Mouse (Mus musculus): ENCODE measurements around the gene Cacna1d. TPM values are rescaled to one million over a fixed set of nuclear protein-coding genes. Genes with fewer than 3 reads are reported as not detected.

The Cacna1d gene
- polyA plus RNA-seq, 1 experiment from 2014 or later: 0.46 TPM

DNA sequence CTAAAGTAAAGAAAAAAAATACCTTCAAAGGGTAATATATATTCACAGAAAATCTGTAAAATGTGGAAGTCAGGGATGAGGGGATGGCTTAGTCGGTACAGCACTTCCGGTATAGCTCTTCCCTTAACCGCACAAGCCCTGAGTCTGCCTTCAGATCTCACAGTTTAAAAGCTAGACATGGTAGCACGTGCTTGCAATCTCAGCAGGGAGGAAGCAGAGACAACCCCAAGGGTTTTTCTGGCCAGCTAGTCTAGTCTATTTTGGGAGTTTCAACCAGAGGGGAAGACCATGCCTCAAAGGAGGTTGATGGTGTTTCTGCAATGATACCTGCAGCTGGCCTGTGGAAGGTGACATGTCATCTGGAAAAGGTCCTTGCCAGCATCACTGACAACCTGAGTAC is 128.9 kb downstream of the Cacna1d start:
- Histone ChIP-seq H3K9me3 (replicated peaks) (no peaks in the 10 kb centered on the region), H3K36me3 (no peaks in the 10 kb centered on the region), H3K27me3 (replicated peaks) (peaks cover 7% of the 10 kb centered on the region; the same call in 1 of the 2 replicates), H3K4me1 (no peaks in the 10 kb centered on the region), H3K9ac (no peak overlapping the region), H3K4me2 (no peak overlapping the region), H3K4me3 (no peak overlapping the region), H3K27ac (no peak overlapping the region)
- 57% methylated on average over 4 of the region's 4 CpGs for WGBS (ENCODE audit: insufficient replicate concordance)
- ATAC-seq: no peak

DNA sequence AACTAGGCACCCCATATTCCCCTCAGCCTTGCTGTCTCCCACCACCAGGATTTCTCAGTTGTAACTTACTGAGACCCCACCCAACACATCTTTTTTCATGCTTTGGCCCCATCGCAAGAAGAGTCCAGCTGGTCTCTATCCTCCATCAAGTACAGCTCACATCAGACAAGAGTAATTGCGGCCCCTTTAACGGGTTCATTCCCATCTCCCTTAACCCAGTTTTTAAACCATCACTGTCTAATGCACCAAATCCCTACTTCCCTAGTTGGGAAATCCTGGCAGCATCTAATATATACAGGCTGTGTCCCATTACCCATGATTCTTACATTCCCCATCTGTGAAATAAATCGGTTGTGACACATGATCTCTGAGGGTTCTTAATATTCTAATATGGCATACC is 130.8 kb downstream of the Cacna1d start:
- Histone ChIP-seq H3K9ac (no peak overlapping the region), H3K27ac (no peak overlapping the region), H3K4me2 (no peak overlapping the region), H3K4me3 (no peak overlapping the region), H3K9me3 (replicated peaks) (no peaks in the 10 kb centered on the region), H3K36me3 (no peaks in the 10 kb centered on the region), H3K27me3 (replicated peaks) (peaks cover 21% of the 10 kb centered on the region), H3K4me1 (no peaks in the 10 kb centered on the region)
- WGBS (ENCODE audit: insufficient replicate concordance): 71% methylated on average over 4 of the region's 4 CpGs
- ATAC-seq: no peak

DNA sequence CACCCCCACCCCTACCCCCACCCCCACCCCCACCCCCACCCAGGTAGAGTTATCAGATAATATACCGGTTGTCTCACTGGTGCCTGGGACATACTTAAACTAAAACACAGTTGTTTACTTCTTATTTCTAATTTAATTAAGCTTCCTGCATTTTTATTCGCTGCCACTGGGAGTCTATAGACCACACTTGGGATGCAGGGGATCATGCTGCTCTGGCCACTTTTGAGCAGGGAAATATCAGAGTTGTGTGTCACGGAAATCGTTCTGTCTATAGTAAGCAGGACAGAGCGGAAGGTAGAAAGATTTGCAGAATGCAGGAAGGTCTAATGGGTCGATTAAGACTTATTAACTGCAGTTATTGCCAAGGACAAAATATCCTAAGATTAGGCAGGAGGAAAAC is 131.3 kb downstream of the Cacna1d start:
- H3K4me1 ChIP-seq: no peaks in the 10 kb centered on the region
- H3K4me3 ChIP-seq: no peak overlapping the region
- no peak overlapping the region for H3K27ac ChIP-seq
- no peak overlapping the region for H3K9ac ChIP-seq
- no peak overlapping the region for H3K4me2 ChIP-seq
- H3K36me3 ChIP-seq: no peaks in the 10 kb centered on the region
- ATAC-seq: no peak
- 59% methylated on average over 6 of the region's 6 CpGs for WGBS (ENCODE audit: insufficient replicate concordance)
- H3K9me3 ChIP-seq (replicated peaks): no peaks in the 10 kb centered on the region
- peaks cover 25% of the 10 kb centered on the region for H3K27me3 ChIP-seq (replicated peaks)

DNA sequence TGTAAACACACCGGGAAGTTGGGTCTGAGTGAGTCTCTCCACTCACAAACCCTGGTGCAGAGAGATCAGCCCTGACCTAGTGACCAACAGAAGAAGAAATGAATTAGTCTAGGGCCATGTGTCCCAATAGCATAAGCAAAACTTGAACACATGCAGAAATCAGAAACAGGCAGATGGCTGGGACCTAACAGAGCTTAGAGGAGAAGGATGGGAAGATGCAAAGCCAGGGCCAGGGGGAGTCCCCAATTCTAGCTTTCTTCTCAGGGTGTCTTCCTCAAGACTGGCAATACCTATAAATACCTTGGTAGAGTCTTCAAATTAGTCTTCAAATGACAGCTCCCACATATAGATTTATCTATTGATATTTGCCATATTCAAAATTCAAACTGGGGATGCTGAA is 133.2 kb downstream of the Cacna1d start:
- no peak for ATAC-seq
- H3K9me3 ChIP-seq (replicated peaks): no peaks in the 10 kb centered on the region
- no peaks in the 10 kb centered on the region for H3K36me3 ChIP-seq
- H3K4me1 ChIP-seq: peaks cover 5% of the 10 kb centered on the region; the same call in 1 of the 2 replicates
- no peak overlapping the region for H3K27ac ChIP-seq
- H3K27me3 ChIP-seq (replicated peaks): peaks cover 43% of the 10 kb centered on the region
- no peak overlapping the region for H3K4me3 ChIP-seq
- 80% methylated on average over 1 of the region's 1 CpGs for WGBS (ENCODE audit: insufficient replicate concordance)
- H3K9ac ChIP-seq: no peak overlapping the region
- no peak overlapping the region for H3K4me2 ChIP-seq

DNA sequence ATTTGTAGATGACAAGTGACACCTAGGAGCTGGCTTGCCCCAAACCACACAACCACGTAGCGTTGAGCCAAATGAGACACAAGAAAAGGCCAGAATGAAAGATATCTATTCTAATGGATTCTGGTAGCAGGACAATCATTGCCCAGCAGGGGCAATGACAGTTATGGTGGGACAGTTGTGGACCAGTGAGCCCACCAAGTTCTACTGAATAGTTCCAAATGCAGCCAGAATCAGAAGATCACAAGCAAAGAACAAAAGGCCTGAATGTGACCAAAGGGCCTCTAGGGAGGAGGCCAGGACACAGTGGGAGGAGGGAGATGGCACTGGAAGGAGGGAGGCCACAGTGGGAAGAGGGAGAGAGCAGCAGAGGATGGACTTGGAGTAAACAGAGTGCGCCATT is 134.8 kb downstream of the Cacna1d start:
- Histone ChIP-seq H3K9ac (no peak overlapping the region), H3K27me3 (replicated peaks) (peaks cover 59% of the 10 kb centered on the region), H3K27ac (no peak overlapping the region), H3K4me1 (peaks cover 5% of the 10 kb centered on the region; the same call in 1 of the 2 replicates), H3K4me3 (no peak overlapping the region), H3K4me2 (no peak overlapping the region), H3K36me3 (no peaks in the 10 kb centered on the region), H3K9me3 (replicated peaks) (no peaks in the 10 kb centered on the region)
- 67% methylated on average over 3 of the region's 3 CpGs for WGBS (ENCODE audit: insufficient replicate concordance)
- ATAC-seq: no peak

DNA sequence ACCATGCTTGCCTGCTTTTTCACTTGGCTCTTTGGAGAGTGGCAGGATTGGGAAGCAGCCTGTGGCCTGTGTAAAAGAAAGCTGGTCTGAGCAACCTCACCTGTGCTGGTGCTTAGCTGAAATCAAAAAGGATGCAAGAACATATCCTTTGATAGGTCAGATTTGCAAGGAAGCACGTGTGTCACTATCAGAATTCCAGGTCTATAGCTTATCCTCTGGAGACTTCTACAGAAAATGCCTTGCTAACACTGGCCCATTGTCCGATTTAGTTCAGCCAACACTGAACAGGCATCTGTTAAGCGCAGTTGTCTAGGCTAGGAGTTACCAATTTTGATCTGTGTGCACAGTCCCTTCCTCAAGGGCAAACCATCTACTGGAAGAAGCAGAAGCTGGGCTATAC is 136.5 kb downstream of the Cacna1d start:
- H3K4me1 ChIP-seq: peaks cover 5% of the 10 kb centered on the region; the same call in 1 of the 2 replicates
- no peaks in the 10 kb centered on the region for H3K36me3 ChIP-seq
- H3K9me3 ChIP-seq (replicated peaks): no peaks in the 10 kb centered on the region
- WGBS (ENCODE audit: insufficient replicate concordance): 43% methylated on average over 3 of the region's 3 CpGs
- H3K4me3 ChIP-seq: no peak overlapping the region
- no peak for ATAC-seq
- H3K4me2 ChIP-seq: no peak overlapping the region
- H3K9ac ChIP-seq: no peak overlapping the region
- no peak overlapping the region for H3K27ac ChIP-seq
- peaks cover 73% of the 10 kb centered on the region for H3K27me3 ChIP-seq (replicated peaks)

DNA sequence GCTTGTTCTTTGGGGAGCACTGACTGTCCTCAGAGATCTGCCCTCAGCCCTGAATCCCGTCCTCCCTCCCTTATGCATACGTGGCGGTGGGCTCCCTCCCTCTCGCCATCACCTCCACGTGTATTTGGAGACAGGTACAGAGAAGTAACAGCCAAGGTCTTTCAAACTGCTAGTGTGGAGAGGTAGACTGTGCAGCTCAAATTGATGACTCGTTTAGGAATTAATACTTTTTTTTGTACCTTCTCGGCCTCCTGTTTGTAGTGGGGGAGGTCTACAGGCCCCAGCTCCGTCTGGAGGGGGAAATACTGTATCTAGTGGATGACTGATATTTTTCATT is 137.2 kb downstream of the Cacna1d start:
- no peak for ATAC-seq
- H3K36me3 ChIP-seq: no peaks in the 10 kb centered on the region
- peaks cover 74% of the 10 kb centered on the region for H3K27me3 ChIP-seq (replicated peaks)
- H3K9ac ChIP-seq: no peak overlapping the region
- H3K9me3 ChIP-seq (replicated peaks): no peaks in the 10 kb centered on the region
- H3K4me2 ChIP-seq: peak overlapping the region; percentile 69
- H3K4me3 ChIP-seq: peak overlapping the region; percentile 54; the same call in 1 of the 2 replicates
- peaks cover 5% of the 10 kb centered on the region; the same call in 1 of the 2 replicates for H3K4me1 ChIP-seq
- no peak overlapping the region for H3K27ac ChIP-seq
- 5% methylated on average over 8 of the region's 8 CpGs for WGBS (ENCODE audit: insufficient replicate concordance)

DNA sequence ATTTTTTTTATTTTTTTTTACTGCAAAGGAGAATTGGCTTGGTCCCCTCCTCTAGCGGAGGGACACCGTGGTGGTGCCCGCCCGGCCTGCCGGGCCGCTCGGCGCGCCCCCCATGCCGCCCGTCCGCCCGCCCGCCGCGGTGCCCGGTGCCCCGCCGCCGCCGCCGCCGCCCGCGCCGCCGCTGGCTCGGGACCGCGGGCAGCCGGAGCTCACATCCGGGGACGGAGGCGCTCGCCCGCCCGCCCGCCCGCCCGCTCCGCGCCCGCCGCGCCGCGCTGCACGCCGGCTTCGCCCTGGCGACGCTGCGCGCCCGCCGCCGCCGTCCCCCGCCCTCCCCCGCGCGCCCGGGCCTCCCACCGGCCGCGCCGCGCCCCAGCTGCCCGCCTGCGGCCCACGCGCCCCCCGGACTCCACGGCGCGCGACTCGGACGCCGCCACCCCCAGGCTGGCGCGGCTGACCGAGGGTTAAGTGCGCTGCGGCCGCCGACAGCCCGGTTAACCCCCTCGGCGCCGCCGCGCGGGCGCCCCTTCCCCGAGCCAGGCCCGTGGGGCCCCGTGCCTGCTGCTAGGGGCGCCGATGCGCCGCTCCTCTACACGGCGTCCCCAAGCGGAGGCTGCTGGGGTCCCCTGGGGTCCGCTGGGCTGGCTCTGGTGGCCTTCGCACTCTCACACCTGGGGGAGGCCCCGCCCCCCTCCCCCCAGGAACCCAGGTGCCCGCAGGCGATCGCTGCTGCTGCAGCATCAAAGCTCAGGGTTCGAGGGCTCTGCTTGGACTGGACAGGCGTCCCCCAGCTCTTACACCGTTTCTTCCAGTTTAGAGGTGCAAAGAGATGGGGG is 137.7 kb downstream of the Cacna1d start:
- 2% methylated on average over 44 of the region's 114 CpGs for WGBS (ENCODE audit: insufficient replicate concordance)
- H3K4me1 ChIP-seq: peaks cover 5% of the 10 kb centered on the region; the same call in 1 of the 2 replicates
- H3K9me3 ChIP-seq (replicated peaks): no peaks in the 10 kb centered on the region
- H3K27me3 ChIP-seq (replicated peaks): peaks cover 79% of the 10 kb centered on the region
- H3K36me3 ChIP-seq: no peaks in the 10 kb centered on the region
- peak overlapping the region; percentile 69 for H3K4me2 ChIP-seq
- peak overlapping the region; percentile 54 for H3K4me3 ChIP-seq
- ATAC-seq: no peak
- no peak overlapping the region for H3K27ac ChIP-seq
- peak overlapping the region; percentile 39; the same call in 1 of the 2 replicates for H3K9ac ChIP-seq

DNA sequence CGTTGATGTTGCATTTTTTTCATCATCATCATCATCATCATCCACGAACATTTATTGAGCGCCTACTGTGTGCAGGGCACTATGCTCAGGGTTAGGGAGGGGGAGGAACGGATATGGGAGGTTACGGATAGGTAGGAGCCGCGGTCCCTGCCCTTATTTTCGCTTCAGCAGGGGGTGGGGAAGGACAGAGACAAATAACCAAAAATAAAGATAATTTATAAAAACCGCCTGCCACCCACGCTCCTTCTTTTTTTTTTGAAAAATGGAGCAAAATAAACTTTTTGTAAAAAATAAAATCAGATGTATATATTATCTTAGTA is 138.3 kb downstream of the Cacna1d start:
- Histone ChIP-seq H3K9me3 (replicated peaks) (no peaks in the 10 kb centered on the region), H3K4me1 (peaks cover 5% of the 10 kb centered on the region; the same call in 1 of the 2 replicates), H3K9ac (no peak overlapping the region), H3K4me3 (peak overlapping the region; percentile 26; the same call in 1 of the 2 replicates), H3K27me3 (replicated peaks) (peaks cover 83% of the 10 kb centered on the region), H3K36me3 (no peaks in the 10 kb centered on the region), H3K27ac (no peak overlapping the region), H3K4me2 (peak overlapping the region; percentile 38)
- WGBS (ENCODE audit: insufficient replicate concordance): 6% methylated on average over 10 of the region's 10 CpGs
- no peak for ATAC-seq

DNA sequence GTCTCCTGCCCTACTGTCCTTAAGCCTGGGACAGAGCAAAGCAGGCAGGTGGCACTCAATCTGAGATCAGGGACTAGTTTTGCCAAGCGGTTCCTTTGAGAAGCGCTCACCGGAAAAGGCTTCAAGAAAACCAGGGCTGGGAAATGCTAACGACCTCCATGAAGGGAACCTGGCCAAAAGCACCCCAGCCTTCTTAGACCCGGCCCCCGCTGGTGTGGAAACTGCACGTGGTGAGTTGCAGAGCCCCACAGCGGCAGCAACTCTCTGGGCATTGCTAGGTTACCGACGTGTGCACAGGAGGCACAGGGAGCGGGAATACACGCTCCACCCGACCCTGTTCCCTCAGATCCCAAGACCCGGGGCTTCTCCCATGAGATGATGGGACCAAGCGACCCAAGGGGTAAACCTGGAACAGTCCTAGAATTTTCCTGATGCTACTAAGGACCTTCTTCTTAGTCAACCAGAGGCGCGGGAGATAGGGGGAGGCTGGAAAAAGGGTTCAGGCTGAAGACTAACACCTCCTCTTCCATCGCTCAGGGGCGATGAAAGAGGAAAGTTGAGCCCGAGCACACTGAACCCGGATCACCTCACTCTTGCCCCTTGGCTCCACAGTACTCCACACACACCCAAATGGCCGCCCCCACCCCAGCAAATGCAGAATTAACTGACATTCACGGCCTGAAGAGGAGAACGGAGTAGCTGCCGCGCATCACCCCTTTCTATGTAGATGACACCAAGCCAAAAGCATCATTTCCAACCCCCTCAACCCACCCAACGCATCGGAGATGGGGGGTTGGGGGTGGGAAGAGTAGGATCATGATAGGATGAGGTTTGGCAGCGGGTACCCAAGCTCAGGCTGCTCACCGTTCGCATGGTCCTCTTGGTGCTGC is 138.9 kb downstream of the Cacna1d start:
- Histone ChIP-seq H3K9me3 (replicated peaks) (no peaks in the 10 kb centered on the region), H3K27ac (no peak overlapping the region), H3K36me3 (no peaks in the 10 kb centered on the region), H3K4me3 (peak overlapping the region; percentile 26; the same call in 1 of the 2 replicates), H3K9ac (no peak overlapping the region), H3K27me3 (replicated peaks) (peaks cover 80% of the 10 kb centered on the region), H3K4me2 (peak overlapping the region; percentile 38), H3K4me1 (peaks cover 5% of the 10 kb centered on the region; the same call in 1 of the 2 replicates)
- ATAC-seq: no peak
- 3% methylated on average over 31 of the region's 31 CpGs for WGBS (ENCODE audit: insufficient replicate concordance)

DNA sequence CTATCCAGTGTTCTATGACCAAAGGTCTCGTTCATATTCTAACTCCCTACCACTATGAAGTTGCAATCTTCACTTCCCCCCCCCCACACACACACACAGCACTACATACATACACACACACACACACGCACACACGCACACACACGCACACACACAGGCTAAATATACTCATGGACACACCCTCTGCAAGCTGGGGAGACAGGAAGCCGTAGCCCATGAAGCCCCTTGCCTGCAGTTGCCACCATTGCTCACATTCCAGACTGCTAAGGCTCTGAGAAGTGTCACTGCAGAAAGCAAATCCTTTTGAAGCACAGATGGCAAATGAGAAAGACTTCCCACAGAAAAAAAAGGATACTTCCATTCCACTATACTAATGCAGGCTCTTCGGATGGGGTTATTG is 141.0 kb downstream of the Cacna1d start:
- ATAC-seq: no peak
- Histone ChIP-seq H3K4me2 (no peak overlapping the region), H3K9me3 (replicated peaks) (no peaks in the 10 kb centered on the region), H3K27me3 (replicated peaks) (peaks cover 68% of the 10 kb centered on the region), H3K4me1 (peaks cover 5% of the 10 kb centered on the region; the same call in 1 of the 2 replicates), H3K9ac (no peak overlapping the region), H3K27ac (no peak overlapping the region), H3K4me3 (no peak overlapping the region), H3K36me3 (no peaks in the 10 kb centered on the region)
- WGBS (ENCODE audit: insufficient replicate concordance): 59% methylated on average over 6 of the region's 6 CpGs
